Mouse (Mus musculus) midbrain, embryonic 14.5 days (tissue): ENCODE measurements at regions not wholly inside any gene's neighbourhood (a gene's known extent, or its start where the extent isn't known, plus 50 kb on each side); places are given as distances from the start of the nearest gene placed in this dataset.
A peak's percentile ranks its signal among the peaks of the same experiment; 100 is the strongest.

Experiments
- ATAC-seq: fragments of 200-750 bp; cut with Nextera tagmentation; 2 replicates; pipeline ENCODE4 v1.8.0; 2017; ENCODE audit warnings: moderate number of reproducible peaks, moderate library complexity; ENCODE audit not compliant: low FRiP score, low TSS enrichment
- DNase-seq: peaks from one replicate; pipeline ENCODE4 v3.0.0-alpha.2; 2015
- H3K27ac ChIP-seq: fragments of 300-500 bp; sonication (generic); replicated peaks from 2 replicates; pipeline ENCODE4 v1.5.1; 2014; ENCODE audit warnings: mild to moderate bottlenecking, low read depth, low read length, moderate library complexity
- H3K27me3 ChIP-seq: fragments of 300-500 bp; sonication (generic); 2 replicates; pipeline ENCODE4 v1.6.1; 2014; ENCODE audit warnings: low read length, control low read depth, mixed read lengths; ENCODE audit not compliant: control insufficient read depth, insufficient read depth
- H3K36me3 ChIP-seq: fragments of 300-500 bp; sonication (generic); 2 replicates; pipeline ENCODE4 v1.6.1; 2014; ENCODE audit warnings: low read length, control low read depth; ENCODE audit not compliant: control insufficient read depth, insufficient read depth
- H3K4me1 ChIP-seq: fragments of 300-500 bp; sonication (generic); 2 replicates; pipeline ENCODE4 v1.6.1; 2014; ENCODE audit warnings: mild to moderate bottlenecking, antibody characterized with exemption, low read length, control low read depth; ENCODE audit not compliant: control insufficient read depth, insufficient read depth
- H3K4me2 ChIP-seq: fragments of 300-500 bp; sonication (generic); 2 replicates; pipeline ENCODE4 v1.6.1; 2014; ENCODE audit warnings: mild to moderate bottlenecking, low read length, moderate library complexity
- H3K4me3 ChIP-seq: fragments of 300-500 bp; sonication (generic); replicated peaks from 2 replicates; pipeline ENCODE4 v1.5.1; 2014; ENCODE audit warnings: low read depth, low read length
- H3K9ac ChIP-seq: fragments of 300-500 bp; sonication (generic); replicated peaks from 2 replicates; pipeline ENCODE4 v1.6.1; 2014; ENCODE audit warnings: mild to moderate bottlenecking, low read length, moderate library complexity
- H3K9me3 ChIP-seq: fragments of 300-500 bp; sonication (generic); 2 replicates; pipeline ENCODE4 v1.6.1; 2016; ENCODE audit warnings: low read length, control low read depth, mixed read lengths; ENCODE audit not compliant: control insufficient read depth
- WGBS: fragments of 180-500 bp; shearing (Covaris S2); extraction: QIAGEN DNeasy Blood & Tissue Kit; methylation state at CpG from one replicate; pipeline ENCODE4 v1.1.7; 2014; 5-methylcytosine and 5-hydroxymethylcytosine counted together

DNA sequence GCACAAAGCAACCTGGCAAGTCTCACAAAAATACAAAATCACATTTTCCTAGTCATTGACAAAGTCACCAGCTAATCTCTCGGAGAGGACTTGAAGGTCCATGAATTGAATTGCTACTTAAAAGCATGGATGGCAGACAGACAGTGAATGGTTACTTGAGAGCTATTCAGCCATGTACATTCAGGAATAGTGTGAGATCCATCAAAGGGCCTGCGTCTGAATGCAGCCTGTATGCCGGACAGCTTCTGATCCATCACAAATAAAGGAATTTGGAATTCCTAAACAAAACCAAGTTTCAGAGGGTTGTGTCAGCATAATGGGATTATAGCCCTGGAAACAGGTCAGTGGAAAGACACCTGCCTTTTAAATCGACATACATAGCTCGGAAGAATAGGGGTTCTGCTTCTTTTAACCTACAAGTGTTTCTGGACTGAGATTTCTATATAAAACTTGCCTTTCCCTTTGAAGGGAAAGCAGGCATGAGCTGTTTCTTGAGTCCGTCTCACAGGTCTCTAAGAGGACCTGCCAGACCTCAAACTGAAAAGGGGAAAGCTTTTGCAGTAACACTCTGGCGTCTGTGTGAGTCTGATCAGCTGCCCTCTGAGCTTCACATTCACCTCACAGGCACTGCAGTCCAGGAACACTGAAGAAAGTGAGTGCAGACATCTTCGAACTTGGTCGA is 144.1 kb upstream of the Nabp1 start:
- Histone ChIP-seq H3K27me3 (no peaks in the 10 kb centered on the region), H3K4me1 (peaks cover 15% of the 10 kb centered on the region), H3K27ac (no peak overlapping the region), H3K9ac (no peak overlapping the region), H3K9me3 (no peaks in the 10 kb centered on the region), H3K4me2 (no peak overlapping the region), H3K36me3 (no peaks in the 10 kb centered on the region), H3K4me3 (no peak overlapping the region)
- 16% methylated on average over 9 of the region's 9 CpGs for WGBS
- ATAC-seq (peak; percentile 59; the same call in 1 of the 2 replicates), DNase-seq (peak; percentile 39)

DNA sequence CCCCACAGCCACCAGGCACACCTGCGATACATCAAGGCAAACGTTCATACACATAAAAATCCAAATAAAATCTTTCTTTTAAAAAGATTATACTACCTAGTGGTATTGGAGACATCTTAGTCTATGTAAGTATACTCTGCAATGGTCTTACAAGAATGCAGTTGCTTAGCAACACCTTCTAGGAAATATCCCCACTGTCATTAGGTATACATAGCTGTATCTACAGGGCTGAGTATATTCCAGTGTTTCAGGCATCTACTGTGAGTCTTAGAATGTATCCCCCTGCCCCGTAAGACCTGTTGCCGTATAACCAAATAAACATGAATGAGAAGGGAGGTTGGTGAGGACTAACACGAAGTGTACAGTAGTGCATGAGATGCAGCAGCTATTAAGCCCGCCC is 142.8 kb upstream of the Nabp1 start:
- ATAC-seq: no peak
- Histone ChIP-seq H3K27me3 (no peaks in the 10 kb centered on the region), H3K4me3 (no peak overlapping the region), H3K27ac (no peak overlapping the region), H3K4me2 (no peak overlapping the region), H3K36me3 (no peaks in the 10 kb centered on the region), H3K4me1 (peaks cover 23% of the 10 kb centered on the region), H3K9ac (no peak overlapping the region), H3K9me3 (no peaks in the 10 kb centered on the region)
- WGBS: 85% methylated on average over 6 of the region's 6 CpGs
- DNase-seq: no peak

DNA sequence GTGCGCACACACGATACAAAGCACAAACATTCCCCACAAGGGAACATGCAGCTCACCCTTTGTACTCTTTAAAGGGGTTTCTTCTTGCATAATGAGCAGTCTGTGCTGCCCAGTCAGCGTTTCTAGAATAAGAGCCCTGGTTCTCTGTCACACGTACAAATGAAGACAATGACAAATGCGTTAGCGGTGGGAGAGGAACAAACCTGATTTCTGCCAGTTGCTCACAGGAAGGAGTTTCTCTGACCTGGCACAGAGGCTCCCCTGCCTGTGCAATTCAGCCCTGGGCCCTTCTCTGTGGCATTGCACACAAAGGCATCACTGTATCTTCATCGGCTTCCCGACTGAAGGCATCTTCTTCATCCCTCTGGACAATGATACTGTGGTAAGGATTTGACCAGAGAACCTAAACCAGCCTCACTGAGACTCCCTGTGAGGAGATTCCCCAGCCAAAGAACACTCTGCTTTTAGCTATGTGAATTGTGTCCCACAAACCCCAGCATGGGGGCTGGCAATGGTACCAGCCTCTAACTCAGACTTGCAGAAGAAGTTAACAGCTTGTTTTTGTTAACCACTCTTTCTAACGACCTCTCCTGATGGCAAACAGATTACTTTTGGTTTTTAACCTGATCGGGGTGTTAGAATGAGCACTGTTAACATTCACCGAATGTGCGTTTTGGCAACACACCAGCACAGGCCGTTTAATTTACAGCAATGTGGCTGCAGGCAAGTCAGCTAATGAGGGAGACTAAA is 139.5 kb upstream of the Nabp1 start:
- no peaks in the 10 kb centered on the region for H3K9me3 ChIP-seq
- peak; percentile 33; the same call in 1 of the 2 replicates for ATAC-seq
- no peaks in the 10 kb centered on the region for H3K36me3 ChIP-seq
- H3K4me1 ChIP-seq: peaks cover 23% of the 10 kb centered on the region
- H3K4me2 ChIP-seq: peak overlapping the region; percentile 16; the same call in 1 of the 2 replicates
- WGBS: 23% methylated on average over 13 of the region's 13 CpGs
- H3K9ac ChIP-seq: no peak overlapping the region; the same call in 1 of the 2 replicates
- peak; percentile 63 for DNase-seq
- H3K27me3 ChIP-seq: no peaks in the 10 kb centered on the region
- peak overlapping the region; percentile 50 for H3K27ac ChIP-seq
- no peak overlapping the region for H3K4me3 ChIP-seq

DNA sequence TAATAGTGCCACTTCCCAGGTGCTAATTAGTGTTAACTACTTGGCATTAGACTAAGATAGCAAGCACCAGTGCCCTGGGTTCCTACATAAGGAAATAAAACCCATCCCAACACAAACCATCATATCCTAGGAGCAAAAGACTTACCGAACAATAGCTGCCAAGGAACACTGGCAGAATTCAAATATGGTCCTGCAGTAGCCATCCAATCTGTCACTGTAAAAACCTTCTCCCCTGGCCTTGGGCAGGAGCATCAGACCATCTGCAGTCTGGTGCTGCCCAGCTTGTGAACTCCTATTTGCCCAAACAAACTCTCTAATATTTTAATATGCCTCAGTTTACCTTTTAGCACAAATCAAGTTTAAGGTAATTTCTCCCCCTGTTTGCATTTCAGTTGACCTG is 137.9 kb upstream of the Nabp1 start:
- Histone ChIP-seq H3K27me3 (no peaks in the 10 kb centered on the region), H3K4me2 (no peak overlapping the region), H3K9me3 (no peaks in the 10 kb centered on the region), H3K4me3 (no peak overlapping the region), H3K9ac (no peak overlapping the region), H3K4me1 (peaks cover 23% of the 10 kb centered on the region), H3K27ac (no peak overlapping the region), H3K36me3 (no peaks in the 10 kb centered on the region)
- ATAC-seq: no peak
- no peak for DNase-seq
- 85% methylated on average over 1 of the region's 1 CpGs for WGBS

DNA sequence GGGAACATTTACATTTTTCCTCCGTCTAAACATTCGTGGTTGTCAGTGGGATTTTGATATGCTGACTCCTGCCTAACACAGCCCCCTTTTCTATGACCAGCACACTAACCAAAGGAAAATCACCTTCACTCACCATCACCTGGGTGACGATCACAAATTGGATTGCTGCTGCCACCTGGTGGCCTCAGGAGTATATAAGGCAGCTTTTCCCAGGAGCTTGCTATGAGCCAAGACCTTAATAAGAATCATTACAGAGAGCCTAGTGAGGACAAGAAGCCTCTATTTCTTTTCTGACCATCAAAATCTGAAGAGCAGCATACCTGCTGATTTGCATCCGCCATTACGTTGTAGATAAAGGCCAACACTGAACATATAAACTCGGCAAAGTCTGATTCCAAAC is 137.3 kb upstream of the Nabp1 start:
- ATAC-seq (peak; percentile 53; the same call in 1 of the 2 replicates), DNase-seq (peak; percentile 88)
- Histone ChIP-seq H3K4me1 (peaks cover 23% of the 10 kb centered on the region), H3K4me3 (no peak overlapping the region), H3K27me3 (no peaks in the 10 kb centered on the region), H3K9me3 (no peaks in the 10 kb centered on the region), H3K27ac (no peak overlapping the region), H3K9ac (no peak overlapping the region), H3K4me2 (no peak overlapping the region), H3K36me3 (no peaks in the 10 kb centered on the region)
- 30% methylated on average over 6 of the region's 6 CpGs for WGBS

DNA sequence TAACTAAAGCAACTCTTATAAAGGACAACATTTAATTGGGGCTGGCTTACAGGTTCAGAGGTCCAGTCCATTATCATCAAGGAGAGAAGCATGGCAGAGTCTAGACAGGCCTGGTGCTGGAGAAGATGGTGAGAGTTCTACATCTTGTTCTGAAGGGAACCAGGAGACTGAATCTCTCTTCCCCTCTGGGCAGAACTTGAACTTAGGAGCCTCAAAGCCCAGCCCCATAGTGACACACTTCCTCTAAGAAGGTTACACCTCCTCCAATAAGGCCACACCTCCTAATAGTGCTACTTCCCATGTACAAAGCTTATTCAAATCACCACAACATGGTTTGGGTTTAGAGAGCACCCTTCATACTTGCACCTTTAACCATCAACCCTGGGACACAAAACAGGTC is 136.5 kb upstream of the Nabp1 start:
- no peak for ATAC-seq
- no peak overlapping the region for H3K4me2 ChIP-seq
- H3K9ac ChIP-seq: no peak overlapping the region
- no peaks in the 10 kb centered on the region for H3K27me3 ChIP-seq
- no peak overlapping the region for H3K4me3 ChIP-seq
- no peak for DNase-seq
- H3K9me3 ChIP-seq: no peaks in the 10 kb centered on the region
- no peak overlapping the region for H3K27ac ChIP-seq
- H3K4me1 ChIP-seq: peaks cover 23% of the 10 kb centered on the region
- no peaks in the 10 kb centered on the region for H3K36me3 ChIP-seq

DNA sequence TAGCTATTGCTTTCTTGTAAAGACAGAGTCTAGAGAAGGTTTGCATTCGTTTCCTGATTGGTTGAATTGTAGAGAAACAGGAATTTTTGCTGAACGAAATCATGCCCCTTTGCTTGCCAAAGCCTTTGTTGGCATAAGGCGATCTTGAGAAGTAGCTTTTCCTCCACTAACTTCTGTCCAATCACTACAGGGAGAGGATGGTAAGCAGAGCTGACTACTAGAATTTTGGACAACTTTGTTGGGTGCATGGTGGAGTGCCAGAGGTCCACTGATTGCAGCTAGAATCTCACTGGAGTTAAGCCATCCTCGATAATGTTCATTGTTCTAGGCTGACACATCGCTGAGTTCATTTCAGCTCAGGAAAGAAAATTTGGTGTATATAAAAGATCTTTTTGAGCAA is 131.1 kb upstream of the Nabp1 start:
- ATAC-seq (no peak), DNase-seq (no peak)
- Histone ChIP-seq H3K27me3 (no peaks in the 10 kb centered on the region), H3K36me3 (no peaks in the 10 kb centered on the region), H3K4me3 (no peak overlapping the region), H3K4me2 (no peak overlapping the region), H3K9ac (no peak overlapping the region), H3K27ac (no peak overlapping the region), H3K9me3 (no peaks in the 10 kb centered on the region), H3K4me1 (peaks cover 13% of the 10 kb centered on the region)
- 91% methylated on average over 5 of the region's 5 CpGs for WGBS

DNA sequence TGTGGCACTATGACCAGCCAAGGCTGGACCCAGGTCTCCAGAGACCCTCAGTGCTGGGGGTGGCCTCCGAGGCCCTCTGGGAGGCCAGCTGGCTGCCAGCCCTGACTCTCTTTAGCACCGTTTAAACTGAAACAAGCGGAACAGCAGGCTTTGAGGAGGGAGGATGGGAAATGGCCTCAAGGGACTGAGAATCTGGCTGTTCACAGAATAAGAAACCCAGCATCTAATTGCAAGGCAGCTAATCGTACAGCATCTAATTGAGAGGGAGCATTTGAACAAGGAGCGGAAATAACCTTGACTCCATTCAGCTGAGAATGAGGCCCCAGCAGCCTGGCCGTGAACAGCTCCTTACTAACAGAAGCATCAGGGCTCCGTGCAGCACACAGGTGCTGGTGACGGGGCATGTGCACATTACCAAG is 129.2 kb upstream of the Nabp1 start:
- 13% methylated on average over 8 of the region's 8 CpGs for WGBS
- 0 out of 2 replicates have a peak overlapping the region, but pooled peaks have one; percentile 12 for H3K9ac ChIP-seq
- H3K36me3 ChIP-seq: no peaks in the 10 kb centered on the region
- peaks cover 13% of the 10 kb centered on the region for H3K4me1 ChIP-seq
- no peak overlapping the region for H3K4me3 ChIP-seq
- H3K9me3 ChIP-seq: no peaks in the 10 kb centered on the region
- DNase-seq (peak; percentile 70), ATAC-seq (peak; percentile 46; the same call in 1 of the 2 replicates)
- H3K27ac ChIP-seq: peak overlapping the region; percentile 45; the same call in 1 of the 2 replicates
- H3K4me2 ChIP-seq: peak overlapping the region; percentile 9; the same call in 1 of the 2 replicates
- no peaks in the 10 kb centered on the region for H3K27me3 ChIP-seq

DNA sequence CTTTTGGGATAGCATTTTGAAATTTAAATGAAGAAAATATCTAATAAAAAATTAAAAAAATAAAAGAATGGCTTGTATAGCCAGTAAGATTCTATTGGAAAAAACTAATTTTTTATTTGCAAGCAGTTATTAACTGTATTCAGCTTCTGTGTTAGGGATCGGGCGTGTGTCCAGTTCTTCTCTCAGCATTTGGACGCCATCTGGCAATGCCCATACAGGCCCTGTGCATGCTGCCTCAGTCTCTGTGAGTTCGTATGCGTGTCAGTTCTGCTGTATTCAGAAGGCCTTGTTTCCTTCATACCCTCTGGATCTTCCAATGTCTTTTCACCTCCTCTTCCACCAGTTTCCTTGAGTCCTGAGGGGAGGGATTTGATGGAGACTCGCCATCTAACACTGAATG is 123.8 kb upstream of the Nabp1 start:
- H3K9ac ChIP-seq: no peak overlapping the region
- H3K4me3 ChIP-seq: no peak overlapping the region
- H3K36me3 ChIP-seq: no peaks in the 10 kb centered on the region
- ATAC-seq: no peak
- H3K4me1 ChIP-seq: peaks cover 1% of the 10 kb centered on the region; the same call in 1 of the 2 replicates
- WGBS: 91% methylated on average over 6 of the region's 6 CpGs
- DNase-seq: no peak
- H3K27ac ChIP-seq: no peak overlapping the region
- H3K4me2 ChIP-seq: no peak overlapping the region
- no peaks in the 10 kb centered on the region for H3K9me3 ChIP-seq
- no peaks in the 10 kb centered on the region for H3K27me3 ChIP-seq
